Comparison of ENCODE assay signal across 14 mouse cellular contexts in genomic region chr13:26284073-26284444, GRCm38 (mm10).
DNase-seq lines count a peak whose midpoint lies in the region; ATAC-seq lines count a peak whose summit lies in the region.
"Had no signal": no experiment of that assay in that cellular context is flagged by ENCODE, and none has a peak within 500 bp of the region (broad histone marks: within the 10 kb centered on the region; RNA-seq: fewer than 3 reads in every experiment).

No protein-coding gene starts in this region.

- DNase-seq in hindbrain, embryonic 14.5 days (ENCODE audit: low spot score): no peak
- DNase-seq in 3T3-L1 (ENCODE audit: low read depth, low spot score): peak; percentile 38
- peak; percentile 3 for DNase-seq in brain, embryonic 18.5 days (ENCODE audit: low read depth, low spot score)
- peak; percentile 35 for DNase-seq in limb, embryonic 10.5 days (ENCODE audit: low spot score)
- DNase-seq in right cerebral cortex, postnatal 25 days: no peak
- no peak for DNase-seq in adrenal gland, adult (ENCODE audit: inconsistent age in 2 of 2, low spot score in 1 of 2)
- DNase-seq: adrenal gland, postnatal 36 days; thymus, adult 18-20 months had no signal

- H3K27me3 ChIP-seq in hindbrain, embryonic 13.5 days: no peaks in the 10 kb centered on the region
- no peaks in the 10 kb centered on the region for H3K27me3 ChIP-seq in hindbrain, embryonic 14.5 days (ENCODE audit: control insufficient read depth, insufficient read depth, low read length)
- H3K27me3 ChIP-seq in limb, embryonic 10.5 days (ENCODE audit: low read depth, poor library complexity, severe bottlenecking): no peaks in the 10 kb centered on the region
- H3K27me3 ChIP-seq: heart, embryonic 15.5 days; midbrain, embryonic 15.5 days had no signal

- no peak; the same call in 1 of the 2 replicates for ATAC-seq in hindbrain, embryonic 13.5 days (ENCODE audit: low FRiP score)
- ATAC-seq in hindbrain, embryonic 14.5 days (ENCODE audit: low FRiP score): no peak
- ATAC-seq: intestine, postnatal 0 days; lung, postnatal 0 days; midbrain, embryonic 15.5 days had no signal

- H3K4me3 ChIP-seq in hindbrain, embryonic 13.5 days: no peak overlapping the region
- H3K4me3 ChIP-seq in hindbrain, embryonic 14.5 days (replicated peaks; ENCODE audit: low read length): no peak overlapping the region
- H3K4me3 ChIP-seq in limb, embryonic 10.5 days: no peak overlapping the region
- H3K4me3 ChIP-seq: heart, embryonic 15.5 days; midbrain, embryonic 15.5 days had no signal

- no peak overlapping the region for H3K9ac ChIP-seq in hindbrain, embryonic 13.5 days
- no peak overlapping the region for H3K9ac ChIP-seq in hindbrain, embryonic 14.5 days
- H3K9ac ChIP-seq: heart, embryonic 15.5 days; midbrain, embryonic 15.5 days had no signal

- H3K4me2 ChIP-seq in hindbrain, embryonic 13.5 days: no peak overlapping the region
- H3K4me2 ChIP-seq in hindbrain, embryonic 14.5 days (replicated peaks): no peak overlapping the region
- H3K4me2 ChIP-seq: heart, embryonic 15.5 days; liver, embryonic 11.5 days; midbrain, embryonic 15.5 days had no signal

- H3K9me3 ChIP-seq in hindbrain, embryonic 13.5 days: no peaks in the 10 kb centered on the region
- H3K9me3 ChIP-seq in hindbrain, embryonic 14.5 days (ENCODE audit: control insufficient read depth, low read length): no peaks in the 10 kb centered on the region
- no peaks in the 10 kb centered on the region for H3K9me3 ChIP-seq in limb, embryonic 10.5 days (replicated peaks)
- H3K9me3 ChIP-seq: heart, embryonic 15.5 days; midbrain, embryonic 15.5 days had no signal

- 82% methylated on average over 3 of the region's 3 CpGs for WGBS in hindbrain, embryonic 13.5 days
- WGBS in hindbrain, embryonic 14.5 days: 77% methylated on average over 3 of the region's 3 CpGs
- WGBS in limb, embryonic 10.5 days: 68% methylated on average over 3 of the region's 3 CpGs

- H3K4me1 ChIP-seq in hindbrain, embryonic 13.5 days (replicated peaks): no peaks in the 10 kb centered on the region
- H3K4me1 ChIP-seq in hindbrain, embryonic 14.5 days (replicated peaks; ENCODE audit: control insufficient read depth, insufficient read depth, low read length): 0 out of 2 replicates have a peak, but pooled peaks cover 5% of the 10 kb centered on the region
- H3K4me1 ChIP-seq in limb, embryonic 10.5 days: peaks cover 11% of the 10 kb centered on the region
- H3K4me1 ChIP-seq: heart, embryonic 15.5 days; midbrain, embryonic 15.5 days had no signal

- no peaks in the 10 kb centered on the region for H3K36me3 ChIP-seq in hindbrain, embryonic 13.5 days
- H3K36me3 ChIP-seq in hindbrain, embryonic 14.5 days (replicated peaks; ENCODE audit: control insufficient read depth, insufficient read depth): no peaks in the 10 kb centered on the region
- H3K36me3 ChIP-seq in limb, embryonic 10.5 days: no peaks in the 10 kb centered on the region
- H3K36me3 ChIP-seq: heart, embryonic 15.5 days; midbrain, embryonic 15.5 days had no signal

- peak overlapping the region; percentile 24; the same call in 1 of the 2 replicates for H3K27ac ChIP-seq in hindbrain, embryonic 13.5 days
- H3K27ac ChIP-seq in hindbrain, embryonic 14.5 days: no peak overlapping the region
- H3K27ac ChIP-seq in limb, embryonic 10.5 days: peak overlapping the region; percentile 56; the same call in 1 of the 2 replicates
- H3K27ac ChIP-seq: heart, embryonic 15.5 days; midbrain, embryonic 15.5 days had no signal

Comparison
In these comparisons a context has a peak if more than half of its experiments do, and no peak if none do; other contexts are left out.
1. DNase-seq: peak in 3T3-L1 (single experiment), brain, embryonic 18.5 days (single experiment) and limb, embryonic 10.5 days (single experiment); none in hindbrain, embryonic 14.5 days (single experiment), right cerebral cortex, postnatal 25 days (single experiment) and adrenal gland, adult (0 of 2).